Mouse (Mus musculus) CD4-positive, CD25-positive, alpha-beta regulatory T cell, adult 4 months (primary cell): Measurements from ENCODE around the gene Tbx2. TPM values are rescaled to one million over a fixed set of nuclear protein-coding genes. Genes with fewer than 3 reads are reported as not detected.

Source experiments
- ATAC-seq: one replicate; pipeline ENCODE4 v1.8.0; 2017
- polyA plus RNA-seq, 2 experiments: library from polyadenylated mRNA; unstranded; fragments of 100-300 nt; shearing (Covaris generic); gene quantifications; one replicate each; pipeline ENCODE4 v1.2.1; 2017

The Tbx2 gene
- not detected for polyA plus RNA-seq

GRCm38 (mm10) chr11:85832231-85832924 is at the start of gene Tbx2:
TSS of gene Tbx2 (plus strand) at chr11:85832551.
- no peak for ATAC-seq

GRCm38 (mm10) chr11:85786113-85786718 is 46.1 kb upstream of the Tbx2 start:
- ATAC-seq, result no peak

- ATAC-seq, result no peak
Observed at GRCm38 (mm10) chr11:85789750-85790149, 42.6 kb upstream of the Tbx2 start.

- ATAC-seq, result no peak
Observed at GRCm38 (mm10) chr11:85790267-85790666, 42.1 kb upstream of the Tbx2 start.

GRCm38 (mm10) chr11:85791212-85791611 is 41.1 kb upstream of the Tbx2 start:
- ATAC-seq, result no peak

- ATAC-seq, result no peak
Observed at GRCm38 (mm10) chr11:85792534-85793215, 39.7 kb upstream of the Tbx2 start.

- no peak for ATAC-seq
Observed at GRCm38 (mm10) chr11:85799456-85799855, 32.9 kb upstream of the Tbx2 start.

GRCm38 (mm10) chr11:85799856-85800255 is 32.5 kb upstream of the Tbx2 start:
- no peak for ATAC-seq

- ATAC-seq, result no peak
Observed at GRCm38 (mm10) chr11:85800380-85800779, 32.0 kb upstream of the Tbx2 start.

- ATAC-seq, result no peak
Observed at GRCm38 (mm10) chr11:85804048-85804447, 28.3 kb upstream of the Tbx2 start.

- ATAC-seq, result no peak
Observed at GRCm38 (mm10) chr11:85805779-85806178, 26.6 kb upstream of the Tbx2 start.

- no peak for ATAC-seq
Observed at GRCm38 (mm10) chr11:85807353-85807752, 25.0 kb upstream of the Tbx2 start.

GRCm38 (mm10) chr11:85811229-85811628 is 21.1 kb upstream of the Tbx2 start:
- ATAC-seq, result no peak

- no peak for ATAC-seq
Observed at GRCm38 (mm10) chr11:85811676-85812075, 20.7 kb upstream of the Tbx2 start.

- ATAC-seq, result no peak
Observed at GRCm38 (mm10) chr11:85812201-85812966, 20.0 kb upstream of the Tbx2 start.

- no peak for ATAC-seq
Observed at GRCm38 (mm10) chr11:85814678-85815077, 17.7 kb upstream of the Tbx2 start.

GRCm38 (mm10) chr11:85816471-85816870 is 15.9 kb upstream of the Tbx2 start:
- ATAC-seq, result no peak

GRCm38 (mm10) chr11:85818401-85818800 is 13.9 kb upstream of the Tbx2 start:
- no peak for ATAC-seq

- no peak for ATAC-seq
Observed at GRCm38 (mm10) chr11:85820959-85821358, 11.4 kb upstream of the Tbx2 start.

- ATAC-seq, result no peak
Observed at GRCm38 (mm10) chr11:85821659-85822058, 10.7 kb upstream of the Tbx2 start.

GRCm38 (mm10) chr11:85823181-85823580 is 9.2 kb upstream of the Tbx2 start:
- ATAC-seq, result no peak

GRCm38 (mm10) chr11:85823794-85824193 is 8.6 kb upstream of the Tbx2 start:
- no peak for ATAC-seq

- no peak for ATAC-seq
Observed at GRCm38 (mm10) chr11:85825031-85825430, 7.3 kb upstream of the Tbx2 start.
